Mouse (Mus musculus): ENCODE data around the gene Asb9. TPM values are rescaled to one million over a fixed set of nuclear protein-coding genes. Genes with fewer than 3 reads are reported as not detected.

Asb9 gene
- 22.1 and 22.6 TPM in 2 replicates for polyA plus RNA-seq (2015; fragmentation: Nextera tagmentation; extraction: Ambion mirVana)

GRCm38 (mm10) chrX:164505709-164506498 lies at the start of gene Asb9:
Gene Asb9, plus strand, starts transcription at chrX:164506327.
- H3K36me3 ChIP-seq (ENCODE audit: insufficient read depth, low read length): no peaks in the 10 kb centered on the region
- 66% methylated on average over 10 of the region's 10 CpGs for WGBS
- no peak within 1 kb of the TSS for H3K4me2 ChIP-seq (replicated peaks; ENCODE audit: low read depth, low read length)
- no peak within 1 kb of the TSS for H3K4me3 ChIP-seq (ENCODE audit: low read length)
- H3K4me1 ChIP-seq (ENCODE audit: insufficient read depth, low read length): no peaks in the 10 kb centered on the region
- H3K9ac ChIP-seq (replicated peaks; ENCODE audit: low read length): no peak within 1 kb of the TSS
- H3K27me3 ChIP-seq (ENCODE audit: insufficient read depth, low read length): peaks cover 8% of the 10 kb centered on the region; the same call in 1 of the 2 replicates
- H3K9me3 ChIP-seq (ENCODE audit: low read length): no peaks in the 10 kb centered on the region
- peak; percentile 84; the same call in 1 of the 2 replicates for ATAC-seq (ENCODE audit: low FRiP score, low TSS enrichment)
- H3K27ac ChIP-seq (ENCODE audit: low read length): peak within 1 kb of the TSS; percentile 66; the same call in 1 of the 2 replicates

- WGBS: 73% methylated on average over 6 of the region's 6 CpGs
- Histone ChIP-seq H3K9ac (replicated peaks; ENCODE audit: low read length) (no peak overlapping the region), H3K27me3 (ENCODE audit: insufficient read depth, low read length) (peaks cover 5% of the 10 kb centered on the region; the same call in 1 of the 2 replicates), H3K4me2 (replicated peaks; ENCODE audit: low read depth, low read length) (no peak overlapping the region), H3K9me3 (ENCODE audit: low read length) (no peaks in the 10 kb centered on the region), H3K36me3 (ENCODE audit: insufficient read depth, low read length) (no peaks in the 10 kb centered on the region), H3K4me1 (ENCODE audit: insufficient read depth, low read length) (no peaks in the 10 kb centered on the region), H3K4me3 (ENCODE audit: low read length) (no peak overlapping the region), H3K27ac (ENCODE audit: low read length) (no peak overlapping the region)
- no peak for ATAC-seq (ENCODE audit: low FRiP score, low TSS enrichment)
Observed at GRCm38 (mm10) chrX:164459205-164459878, 46.8 kb upstream of the Asb9 start.

- peaks cover 3% of the 10 kb centered on the region; the same call in 1 of the 2 replicates for H3K27me3 ChIP-seq (ENCODE audit: insufficient read depth, low read length)
- H3K4me2 ChIP-seq (replicated peaks; ENCODE audit: low read depth, low read length): no peak overlapping the region
- 70% methylated on average over 2 of the region's 2 CpGs for WGBS
- H3K27ac ChIP-seq (ENCODE audit: low read length): no peak overlapping the region
- no peaks in the 10 kb centered on the region for H3K36me3 ChIP-seq (ENCODE audit: insufficient read depth, low read length)
- ATAC-seq (ENCODE audit: low FRiP score, low TSS enrichment): no peak
- no peak overlapping the region for H3K9ac ChIP-seq (replicated peaks; ENCODE audit: low read length)
- H3K9me3 ChIP-seq (ENCODE audit: low read length): no peaks in the 10 kb centered on the region
- no peaks in the 10 kb centered on the region for H3K4me1 ChIP-seq (ENCODE audit: insufficient read depth, low read length)
- no peak overlapping the region for H3K4me3 ChIP-seq (ENCODE audit: low read length)
Observed at GRCm38 (mm10) chrX:164502258-164502657, 3.9 kb upstream of the Asb9 start.

- Histone ChIP-seq H3K9ac (replicated peaks; ENCODE audit: low read length) (no peak overlapping the region), H3K27ac (ENCODE audit: low read length) (no peak overlapping the region; the same call in 1 of the 2 replicates), H3K36me3 (ENCODE audit: insufficient read depth, low read length) (no peaks in the 10 kb centered on the region), H3K4me2 (replicated peaks; ENCODE audit: low read depth, low read length) (no peak overlapping the region), H3K4me1 (ENCODE audit: insufficient read depth, low read length) (no peaks in the 10 kb centered on the region), H3K9me3 (ENCODE audit: low read length) (no peaks in the 10 kb centered on the region), H3K27me3 (ENCODE audit: insufficient read depth, low read length) (peaks cover 5% of the 10 kb centered on the region; the same call in 1 of the 2 replicates), H3K4me3 (ENCODE audit: low read length) (no peak overlapping the region)
- ATAC-seq (ENCODE audit: low FRiP score, low TSS enrichment): no peak
- WGBS: 74% methylated on average over 4 of the region's 4 CpGs
Observed at GRCm38 (mm10) chrX:164507068-164507467, 941 bp downstream of the Asb9 start.

- 45% methylated on average over 3 of the region's 3 CpGs for WGBS
- no peak overlapping the region for H3K27ac ChIP-seq (ENCODE audit: low read length)
- H3K36me3 ChIP-seq (ENCODE audit: insufficient read depth, low read length): no peaks in the 10 kb centered on the region
- H3K27me3 ChIP-seq (ENCODE audit: insufficient read depth, low read length): peaks cover 9% of the 10 kb centered on the region; the same call in 1 of the 2 replicates
- no peak overlapping the region for H3K4me2 ChIP-seq (replicated peaks; ENCODE audit: low read depth, low read length)
- H3K4me1 ChIP-seq (ENCODE audit: insufficient read depth, low read length): no peaks in the 10 kb centered on the region
- no peak overlapping the region for H3K4me3 ChIP-seq (ENCODE audit: low read length)
- ATAC-seq (ENCODE audit: low FRiP score, low TSS enrichment): peak; percentile 39
- no peak overlapping the region for H3K9ac ChIP-seq (replicated peaks; ENCODE audit: low read length)
- no peaks in the 10 kb centered on the region for H3K9me3 ChIP-seq (ENCODE audit: low read length)
Observed at GRCm38 (mm10) chrX:164508728-164509127, 2.6 kb downstream of the Asb9 start.

- Histone ChIP-seq H3K9ac (replicated peaks; ENCODE audit: low read length) (no peak overlapping the region), H3K9me3 (ENCODE audit: low read length) (no peaks in the 10 kb centered on the region)
- no peak for ATAC-seq (ENCODE audit: low FRiP score, low TSS enrichment)
Observed at GRCm38 (mm10) chrX:164522138-164522537, 16.0 kb downstream of the Asb9 start.

GRCm38 (mm10) chrX:164526566-164526965 lies 20.4 kb downstream of the Asb9 start:
- H3K4me2 ChIP-seq (replicated peaks; ENCODE audit: low read depth, low read length): no peak overlapping the region
- WGBS: 56% methylated on average over 1 of the region's 1 CpGs
- no peaks in the 10 kb centered on the region for H3K36me3 ChIP-seq (ENCODE audit: insufficient read depth, low read length)
- no peak overlapping the region for H3K4me3 ChIP-seq (ENCODE audit: low read length)
- no peak for ATAC-seq (ENCODE audit: low FRiP score, low TSS enrichment)
- H3K27me3 ChIP-seq (ENCODE audit: insufficient read depth, low read length): peaks cover 11% of the 10 kb centered on the region; the same call in 1 of the 2 replicates
- H3K9ac ChIP-seq (replicated peaks; ENCODE audit: low read length): no peak overlapping the region
- H3K9me3 ChIP-seq (ENCODE audit: low read length): no peaks in the 10 kb centered on the region
- H3K27ac ChIP-seq (ENCODE audit: low read length): no peak overlapping the region
- no peaks in the 10 kb centered on the region for H3K4me1 ChIP-seq (ENCODE audit: insufficient read depth, low read length)

More at GRCm38 (mm10) chrX:164522138-164522537, 16.0 kb downstream of the Asb9 start:
- Histone ChIP-seq H3K36me3 (ENCODE audit: insufficient read depth, low read length) (no peaks in the 10 kb centered on the region), H3K4me1 (ENCODE audit: insufficient read depth, low read length) (no peaks in the 10 kb centered on the region), H3K4me3 (ENCODE audit: low read length) (no peak overlapping the region), H3K27ac (ENCODE audit: low read length) (no peak overlapping the region), H3K4me2 (replicated peaks; ENCODE audit: low read depth, low read length) (no peak overlapping the region), H3K27me3 (ENCODE audit: insufficient read depth, low read length) (no peaks in the 10 kb centered on the region; the same call in 1 of the 2 replicates)

- H3K9ac ChIP-seq (replicated peaks; ENCODE audit: low read length): no peak overlapping the region
- H3K27me3 ChIP-seq (ENCODE audit: insufficient read depth, low read length): peaks cover 2% of the 10 kb centered on the region; the same call in 1 of the 2 replicates
- 45% methylated on average over 11 of the region's 11 CpGs for WGBS
- H3K4me2 ChIP-seq (replicated peaks; ENCODE audit: low read depth, low read length): no peak overlapping the region
- no peaks in the 10 kb centered on the region for H3K36me3 ChIP-seq (ENCODE audit: insufficient read depth, low read length)
- H3K4me1 ChIP-seq (ENCODE audit: insufficient read depth, low read length): no peaks in the 10 kb centered on the region
- no peak overlapping the region for H3K4me3 ChIP-seq (ENCODE audit: low read length)
- H3K9me3 ChIP-seq (ENCODE audit: low read length): no peaks in the 10 kb centered on the region
- no peak for ATAC-seq (ENCODE audit: low FRiP score, low TSS enrichment)
- H3K27ac ChIP-seq (ENCODE audit: low read length): no peak overlapping the region
Observed at GRCm38 (mm10) chrX:164541436-164542317, 35.5 kb downstream of the Asb9 start.

- no peak overlapping the region for H3K4me2 ChIP-seq (replicated peaks; ENCODE audit: low read depth, low read length)
Observed at GRCm38 (mm10) chrX:164570195-164570594, 64.1 kb downstream of the Asb9 start.

More at GRCm38 (mm10) chrX:164570195-164570594, 64.1 kb downstream of the Asb9 start:
- no peak overlapping the region for H3K9ac ChIP-seq (replicated peaks; ENCODE audit: low read length)
- no peaks in the 10 kb centered on the region for H3K27me3 ChIP-seq (ENCODE audit: insufficient read depth, low read length)
- H3K4me1 ChIP-seq (ENCODE audit: insufficient read depth, low read length): no peaks in the 10 kb centered on the region
- no peaks in the 10 kb centered on the region for H3K9me3 ChIP-seq (ENCODE audit: low read length)
- 69% methylated on average over 1 of the region's 1 CpGs for WGBS
- no peaks in the 10 kb centered on the region for H3K36me3 ChIP-seq (ENCODE audit: insufficient read depth, low read length)
- no peak overlapping the region for H3K27ac ChIP-seq (ENCODE audit: low read length)
- H3K4me3 ChIP-seq (ENCODE audit: low read length): no peak overlapping the region
- no peak for ATAC-seq (ENCODE audit: low FRiP score, low TSS enrichment)
